8 mouse cellular contexts compared by ENCODE assay signal in genomic region chr8:48842516-48842990, GRCm38 (mm10). TPM values are rescaled to one million over a fixed set of nuclear protein-coding genes. Genes with fewer than 3 reads are reported as not detected.
A peak's percentile ranks its signal among the peaks of the same experiment; 100 is the strongest.
DNase-seq lines count a peak whose midpoint lies in the region; ATAC-seq lines count a peak whose summit lies in the region.

No protein-coding gene starts in this region.

- H3K27me3 ChIP-seq in liver, embryonic 15.5 days, result peaks cover 46% of the 10 kb centered on the region

- H3K4me2 ChIP-seq in liver, embryonic 15.5 days, result peak overlapping the region; percentile 57

- intact Hi-C loops in heart, postnatal 36 days (cut with DNase I), result loop anchor here (10.0 kb wide), 2 partner anchors 148 to 288 kb away; no protein-coding TSS in a partner anchor

- H3K9ac ChIP-seq in liver, embryonic 15.5 days, result peak overlapping the region; percentile 18; the same call in 1 of the 2 replicates

- H3K4me3 ChIP-seq in liver, embryonic 15.5 days (replicated peaks), result peak overlapping the region; percentile 61

- 0 out of 2 replicates have a peak overlapping the region, but pooled peaks have one; percentile 45 for H3K27ac ChIP-seq in liver, embryonic 15.5 days (replicated peaks)

- no peaks in the 10 kb centered on the region for H3K4me1 ChIP-seq in liver, embryonic 15.5 days (replicated peaks)

- ATAC-seq in liver, embryonic 15.5 days (ENCODE audit: insufficient read depth), result no peak; the same call in 1 of the 2 replicates

- 0% methylated on average over 11 of the region's 11 CpGs for WGBS in liver, embryonic 15.5 days (ENCODE audit: insufficient replicate concordance)

- DNase-seq in adrenal gland, postnatal 14 days, result peak; percentile 9
- no peak for DNase-seq in adrenal gland, adult (ENCODE audit: inconsistent age in 2 of 2, low spot score in 1 of 2)
- DNase-seq in right cerebral cortex, adult 18-20 months, result peak; percentile 8
- no peak for DNase-seq in right cerebral cortex, postnatal 14 days
- DNase-seq in heart, postnatal 36 days, result peak; percentile 20 to 36
- no peak for DNase-seq in c-Kit-positive CD71-positive TER-119-positive erythroid progenitor cells, embryonic 14.5 days (ENCODE audit: low spot score)
- DNase-seq in layer of hippocampus, adult 11-12 months (ENCODE audit: low spot score), result no peak

- no peaks in the 10 kb centered on the region for H3K9me3 ChIP-seq in liver, embryonic 15.5 days (replicated peaks)

- no peaks in the 10 kb centered on the region for H3K36me3 ChIP-seq in liver, embryonic 15.5 days (replicated peaks)

RNA-seq across cellular contexts. Expression of gene Tenm3, which starts 1.2 kb away (rescaled TPM):
- 19.7 and 20.2 TPM in 2 replicates for total RNA-seq in adrenal gland, postnatal 14 days (2021)
- total RNA-seq in heart, postnatal 36 days (2021), result 1 to 10 TPM; 2.6 to 3.7 TPM
- 2.7 and 4.4 TPM in 2 replicates for polyA plus RNA-seq in liver, embryonic 15.5 days (2015; fragmentation: Nextera tagmentation; extraction: Ambion mirVana)

Comparison
In these comparisons a context has a peak if more than half of its experiments do, and no peak if none do; other contexts are left out.
1. DNase-seq: peak in adrenal gland, postnatal 14 days (single experiment), right cerebral cortex, adult 18-20 months (single experiment) and heart, postnatal 36 days (2 of 2); none in adrenal gland, adult (0 of 2), right cerebral cortex, postnatal 14 days (single experiment), c-Kit-positive CD71-positive TER-119-positive erythroid progenitor cells, embryonic 14.5 days (single experiment) and layer of hippocampus, adult 11-12 months (single experiment).